Mouse (Mus musculus): ENCODE data around the gene Farsa. TPM values are rescaled to one million over a fixed set of nuclear protein-coding genes. Genes with fewer than 3 reads are reported as not detected.

The Farsa gene
- 26.7 TPM for polyA plus RNA-seq (2014; fragmentation: Illumina TruSeq; extraction: RNeasy Lipid Tissue Mini Kit (QIAGEN cat#74804); ENCODE audit: low read depth, low replicate concordance)

DNA sequence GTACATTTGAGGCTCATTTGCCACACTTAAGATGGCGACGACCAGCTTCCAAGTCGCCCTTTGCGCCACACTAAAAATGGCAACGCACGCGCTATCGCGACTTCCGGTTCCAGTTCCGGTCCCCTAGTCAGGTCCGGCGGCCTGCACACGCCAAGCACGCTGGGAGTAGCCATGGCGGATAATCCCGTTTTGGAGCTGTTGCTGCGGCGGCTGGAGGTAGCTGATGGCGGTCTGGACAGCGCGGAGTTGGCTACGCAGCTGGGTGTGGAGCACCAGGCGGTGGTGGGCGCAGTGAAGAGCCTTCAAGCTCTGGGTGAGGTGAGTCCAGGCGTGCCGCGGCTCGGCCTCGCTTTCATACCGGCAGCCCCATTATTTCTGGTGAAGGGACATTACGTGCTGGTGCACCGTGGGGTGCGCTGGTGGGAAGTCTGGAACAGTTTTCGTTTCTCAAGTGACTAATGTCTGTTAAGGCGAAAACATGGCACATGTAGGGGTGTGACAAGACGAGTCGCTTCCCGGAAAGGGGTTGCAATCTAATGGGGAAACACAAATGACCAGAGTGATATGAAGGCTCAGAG, at the start of gene Farsa:
Gene Farsa, plus strand, starts transcription at position 126 of the 578 bp plus-strand sequence.

DNA sequence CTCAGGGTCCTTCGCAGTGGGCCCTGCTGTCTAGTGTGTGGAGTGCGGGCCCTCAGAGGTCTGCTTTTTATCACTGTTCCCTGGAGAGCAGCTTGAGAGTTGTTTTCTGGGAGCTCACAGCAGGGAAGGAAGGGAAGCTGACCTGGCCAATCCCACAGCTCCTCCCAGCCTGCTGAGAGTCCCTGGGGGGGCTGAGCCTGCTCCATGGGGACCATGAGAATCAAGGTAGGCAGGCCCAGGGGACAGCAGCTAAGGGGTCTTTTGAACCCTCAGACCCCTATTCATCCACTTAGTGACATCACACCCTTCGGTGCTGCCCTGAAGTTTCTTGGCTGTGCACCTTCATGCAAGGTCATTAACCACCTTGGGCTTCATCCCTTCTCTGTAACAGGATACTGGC, 34.1 kb upstream of the Farsa start, which contains the start of gene Dand5:
Gene Dand5, minus strand, starts transcription at position 101 of the 400 bp plus-strand sequence.

DNA sequence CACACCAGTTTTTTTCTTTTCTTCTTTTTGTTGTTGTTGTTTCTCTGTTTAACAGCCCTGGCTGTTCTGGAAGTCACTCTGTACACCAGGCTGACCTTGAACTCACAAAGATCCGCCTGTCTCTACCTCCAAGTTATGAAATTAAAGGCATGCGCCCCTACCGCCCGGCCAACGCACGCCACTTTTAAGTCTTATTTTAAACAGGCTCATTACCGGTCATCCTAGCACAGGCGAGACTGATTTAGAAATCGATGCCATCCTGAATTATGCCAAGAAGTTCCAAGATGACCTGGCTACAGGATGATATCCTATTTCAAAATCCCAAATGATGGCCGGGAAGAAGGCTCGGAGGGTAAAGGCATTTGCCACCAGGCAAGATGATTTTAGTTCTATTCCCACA, 25.3 kb upstream of the Farsa start, which contains the start of gene Gadd45gip1:
Gene Gadd45gip1, plus strand, starts transcription at position 33 of the 400 bp plus-strand sequence.

DNA sequence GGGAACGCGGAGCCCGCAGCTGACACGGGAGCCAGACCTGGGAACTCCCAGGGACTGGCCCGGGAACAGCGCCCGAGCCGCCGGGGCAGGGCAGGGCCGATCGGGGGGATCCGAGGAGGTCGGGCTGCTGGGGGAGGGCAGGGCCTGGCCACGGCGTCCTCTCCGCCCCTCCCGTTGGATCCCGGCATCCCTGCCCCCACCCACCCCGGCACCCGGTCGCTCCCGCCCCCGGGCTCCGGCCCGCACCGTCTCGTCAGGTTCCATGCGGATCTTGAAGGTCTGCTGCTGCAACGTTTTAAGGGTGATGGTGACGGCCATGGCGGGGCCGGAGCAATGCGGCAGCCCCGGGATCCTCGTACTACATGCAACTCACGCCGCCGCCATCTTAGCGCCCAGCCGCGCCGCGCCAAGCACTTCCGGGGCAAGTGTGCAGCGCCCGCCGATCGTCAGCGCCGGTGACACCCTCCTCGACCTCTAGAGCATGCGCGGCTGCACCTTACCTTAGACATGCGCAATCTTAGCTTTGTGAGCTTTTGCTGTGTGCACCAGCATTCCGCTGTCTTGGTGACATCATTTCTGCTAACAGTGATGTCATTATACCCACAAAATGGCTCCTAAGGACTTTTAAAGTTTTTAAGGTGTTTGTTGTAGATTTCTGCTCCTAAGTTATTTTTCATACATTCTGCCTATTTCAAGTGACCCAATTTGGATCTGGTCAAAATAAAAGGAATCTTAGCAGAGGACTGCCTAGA, 16.4 kb upstream of the Farsa start, which contains the start of gene Rad23a:
Gene Rad23a, minus strand, starts transcription at position 418 of the 752 bp plus-strand sequence.

DNA sequence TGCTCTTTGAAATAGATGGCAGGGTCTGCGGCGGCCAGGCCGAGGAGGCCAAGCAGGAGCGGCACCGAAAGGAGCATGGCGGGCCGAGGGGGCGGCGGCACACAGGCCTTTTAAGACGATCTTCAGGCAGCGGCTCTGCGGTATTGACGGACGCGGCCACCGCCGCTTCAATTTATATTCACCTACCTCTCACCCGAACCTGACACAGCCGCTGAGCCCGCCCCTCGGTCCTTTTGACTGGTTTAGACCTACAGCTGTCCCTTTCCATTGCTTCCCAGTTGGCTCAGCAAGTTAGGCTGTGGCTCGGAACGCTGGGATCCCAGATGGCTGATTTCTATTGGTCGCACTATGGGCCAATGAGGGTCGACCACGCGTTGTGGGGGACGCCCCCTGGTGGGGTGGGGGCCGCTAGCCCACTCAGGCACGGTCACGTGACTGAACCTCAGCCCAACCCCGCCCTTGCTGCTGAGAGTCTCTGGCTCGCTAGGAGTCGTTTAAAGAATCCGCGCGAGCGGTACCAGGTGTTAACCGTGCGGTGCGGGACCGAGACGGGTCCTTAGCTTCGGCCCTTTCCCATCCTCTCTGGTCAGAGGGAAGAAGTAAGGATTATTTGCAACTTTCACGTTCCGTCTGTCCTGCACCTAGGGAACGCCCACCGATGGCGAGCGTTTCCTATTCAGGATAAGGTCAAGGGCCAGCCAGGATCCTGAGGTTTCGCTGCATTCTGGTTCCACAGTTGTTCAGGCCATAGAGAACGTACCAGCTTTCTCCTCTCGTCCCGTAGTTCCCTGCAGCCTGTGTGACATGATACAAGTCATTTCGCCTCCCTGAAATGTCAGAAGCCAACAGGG, 9.8 kb upstream of the Farsa start, which contains the start of gene Calr:
Gene Calr, minus strand, starts transcription at position 213 of the 851 bp plus-strand sequence.

DNA sequence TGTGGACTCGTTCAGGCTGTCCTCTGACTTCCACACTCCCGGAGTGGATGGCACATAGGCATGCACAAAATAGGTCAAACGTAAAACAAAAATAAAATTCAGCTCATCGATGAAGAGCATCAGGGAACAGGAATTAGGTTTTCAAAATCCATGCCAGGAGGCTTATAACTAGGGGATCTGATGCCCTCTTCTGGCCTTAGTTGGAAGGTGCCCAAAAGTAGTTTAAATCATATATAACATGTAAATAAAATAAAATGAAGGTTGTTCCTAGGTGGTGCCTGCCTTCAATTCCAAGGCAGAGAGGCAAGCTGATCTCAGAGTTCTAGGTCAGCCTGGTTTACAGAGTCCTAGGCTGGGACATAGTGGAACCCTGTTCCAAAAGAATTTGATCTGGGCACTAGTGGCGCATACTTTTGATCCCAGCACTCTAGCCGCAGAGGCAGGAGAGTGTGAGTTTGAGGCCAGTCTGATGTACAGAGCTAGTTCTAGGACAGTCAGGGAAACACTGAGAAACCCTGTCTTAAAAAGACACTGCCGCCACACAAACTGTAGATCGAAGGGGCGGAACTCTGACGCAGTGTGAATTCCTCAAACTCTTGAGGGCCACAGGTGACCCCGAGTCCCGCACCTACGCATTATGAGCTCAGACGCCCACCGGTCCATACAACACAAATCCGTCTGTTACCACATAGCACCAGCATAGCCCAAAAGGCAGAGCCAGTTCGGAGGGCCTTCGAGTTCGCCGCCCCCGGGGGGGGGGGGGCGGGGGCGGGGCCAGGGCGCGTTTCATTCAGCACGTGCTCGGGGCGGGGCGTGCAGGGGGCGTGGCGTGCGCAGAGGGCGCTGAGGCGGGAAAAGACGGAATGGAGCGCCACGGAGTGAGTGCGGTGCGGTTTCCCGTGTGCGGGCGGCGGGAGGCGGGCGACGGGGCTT, 14.9 kb downstream of the Farsa start, which contains the start of gene Syce2:
Gene Syce2, plus strand, starts transcription at position 736 of the 933 bp plus-strand sequence.

DNA sequence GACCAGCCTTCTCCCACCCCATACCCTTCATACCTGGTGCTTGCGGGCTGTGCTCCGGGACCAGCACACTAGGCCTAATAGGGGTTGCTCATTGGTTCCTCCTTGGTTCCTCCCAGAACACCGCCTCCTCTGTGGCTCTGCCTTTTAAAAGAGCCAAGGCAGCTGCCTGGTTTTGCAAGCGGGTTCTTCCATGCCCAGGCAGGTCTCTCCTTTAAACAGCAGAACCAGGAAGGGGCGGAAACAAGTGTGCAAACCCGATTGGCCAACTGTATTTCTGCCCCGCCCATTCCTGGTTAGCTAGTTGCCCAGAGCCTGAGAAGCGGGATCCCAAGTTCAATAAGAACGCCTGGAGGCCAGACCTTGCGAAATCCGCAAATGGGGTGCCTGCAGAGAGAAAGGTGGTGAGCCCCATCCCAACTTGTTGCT, 36.9 kb downstream of the Farsa start, which contains the start of gene Gcdh:
Gene Gcdh, minus strand, starts transcription at position 213 of the 426 bp plus-strand sequence.

DNA sequence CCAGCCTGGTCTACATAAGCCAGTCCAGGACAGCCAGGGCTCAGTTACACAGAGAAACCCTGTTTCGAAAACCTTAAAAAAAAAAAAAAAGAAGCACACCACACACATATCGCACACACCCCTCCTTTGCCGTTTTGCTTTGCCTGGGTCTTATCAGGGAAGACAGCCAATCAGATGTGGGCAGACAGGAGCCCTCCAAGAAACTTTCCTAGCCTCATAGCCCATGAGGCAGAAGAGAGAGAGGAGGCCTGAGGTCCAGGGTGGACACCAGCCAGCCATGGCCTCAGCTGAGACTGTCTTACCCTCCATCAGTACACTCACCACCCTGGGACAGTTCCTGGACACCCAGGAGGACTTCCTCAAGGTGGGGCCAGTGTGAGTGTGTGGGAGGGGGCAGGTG, 45.0 kb downstream of the Farsa start, which contains the start of gene Klf1:
Gene Klf1, plus strand, starts transcription at position 177 of the 400 bp plus-strand sequence.

DNA sequence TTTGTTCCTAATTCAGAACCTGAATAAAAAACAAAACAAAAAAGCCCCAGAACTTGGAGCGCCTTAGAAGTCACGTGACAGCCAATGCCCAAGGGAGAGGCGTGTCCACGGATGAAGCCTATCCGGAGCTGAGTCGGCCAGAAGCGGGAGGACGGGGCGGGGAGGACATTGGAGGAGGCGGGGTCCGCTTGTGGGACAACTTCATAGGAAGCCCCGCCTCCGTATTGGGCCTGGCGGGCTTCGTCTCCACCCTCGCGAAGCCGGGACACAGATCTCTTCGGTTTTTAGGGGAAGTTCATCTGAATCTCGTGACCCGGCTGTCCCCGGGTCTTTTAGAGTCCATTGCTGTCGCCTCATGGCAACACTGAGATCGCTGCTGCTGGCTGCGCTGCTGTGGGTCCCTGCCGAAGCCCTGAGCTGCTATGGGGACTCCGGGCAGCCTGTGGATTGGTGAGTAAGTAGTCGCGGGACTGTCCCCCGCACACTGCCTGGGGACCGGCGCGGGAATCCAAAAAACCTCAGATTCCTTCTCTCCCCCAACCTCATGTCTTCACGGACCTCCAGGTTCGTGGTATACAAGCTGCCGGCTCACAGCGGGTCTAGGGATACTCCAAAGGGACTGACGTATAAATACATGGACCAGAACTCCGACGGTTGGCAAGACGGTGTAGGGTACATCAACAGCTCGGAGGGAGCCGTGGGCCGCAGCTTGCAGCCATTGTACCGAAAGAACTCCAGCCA, 51.8 kb downstream of the Farsa start, which contains the start of gene Dnase2a:
Gene Dnase2a, plus strand, starts transcription at position 140 of the 741 bp plus-strand sequence.

Other genes starting within 250 kb of the Farsa start
- gene Ier2, start 194.1 kb upstream of the Farsa start, polyA plus RNA-seq (2014; fragmentation: Illumina TruSeq; extraction: RNeasy Lipid Tissue Mini Kit (QIAGEN cat#74804); ENCODE audit: low read depth, low replicate concordance) = 19.2 TPM
- 39.8 TPM for gene Trmt1, start 170.7 kb upstream of the Farsa start, polyA plus RNA-seq (2014; fragmentation: Illumina TruSeq; extraction: RNeasy Lipid Tissue Mini Kit (QIAGEN cat#74804); ENCODE audit: low read depth, low replicate concordance)
- 25.1 TPM for gene Nacc1, start 169.1 kb upstream of the Farsa start, polyA plus RNA-seq (2014; fragmentation: Illumina TruSeq; extraction: RNeasy Lipid Tissue Mini Kit (QIAGEN cat#74804); ENCODE audit: low read depth, low replicate concordance)
- gene Lyl1, start 155.5 kb upstream of the Farsa start, polyA plus RNA-seq (2014; fragmentation: Illumina TruSeq; extraction: RNeasy Lipid Tissue Mini Kit (QIAGEN cat#74804); ENCODE audit: low read depth, low replicate concordance) = 3.0 TPM
- gene G430095P16Rik, start 134.0 kb upstream of the Farsa start, polyA plus RNA-seq (2014; fragmentation: Illumina TruSeq; extraction: RNeasy Lipid Tissue Mini Kit (QIAGEN cat#74804); ENCODE audit: low read depth, low replicate concordance) = not detected
- 84.9 TPM for gene Nfix, start 56.6 kb upstream of the Farsa start, polyA plus RNA-seq (2014; fragmentation: Illumina TruSeq; extraction: RNeasy Lipid Tissue Mini Kit (QIAGEN cat#74804); ENCODE audit: low read depth, low replicate concordance)
- 14.0 TPM for gene Dand5, start 34.2 kb upstream of the Farsa start, polyA plus RNA-seq (2014; fragmentation: Illumina TruSeq; extraction: RNeasy Lipid Tissue Mini Kit (QIAGEN cat#74804); ENCODE audit: low read depth, low replicate concordance)
- gene Gadd45gip1, start 25.5 kb upstream of the Farsa start, polyA plus RNA-seq (2014; fragmentation: Illumina TruSeq; extraction: RNeasy Lipid Tissue Mini Kit (QIAGEN cat#74804); ENCODE audit: low read depth, low replicate concordance) = 28.8 TPM
- gene Rad23a, start 16.3 kb upstream of the Farsa start, polyA plus RNA-seq (2014; fragmentation: Illumina TruSeq; extraction: RNeasy Lipid Tissue Mini Kit (QIAGEN cat#74804); ENCODE audit: low read depth, low replicate concordance) = 101 TPM
- 330 TPM for gene Calr, start 10.1 kb upstream of the Farsa start, polyA plus RNA-seq (2014; fragmentation: Illumina TruSeq; extraction: RNeasy Lipid Tissue Mini Kit (QIAGEN cat#74804); ENCODE audit: low read depth, low replicate concordance)
- 0.92 TPM for gene Syce2, start 15.1 kb downstream of the Farsa start, polyA plus RNA-seq (2014; fragmentation: Illumina TruSeq; extraction: RNeasy Lipid Tissue Mini Kit (QIAGEN cat#74804); ENCODE audit: low read depth, low replicate concordance)
- gene Gcdh, start 36.9 kb downstream of the Farsa start, polyA plus RNA-seq (2014; fragmentation: Illumina TruSeq; extraction: RNeasy Lipid Tissue Mini Kit (QIAGEN cat#74804); ENCODE audit: low read depth, low replicate concordance) = 84.6 TPM
- gene Klf1, start 44.9 kb downstream of the Farsa start, polyA plus RNA-seq (2014; fragmentation: Illumina TruSeq; extraction: RNeasy Lipid Tissue Mini Kit (QIAGEN cat#74804); ENCODE audit: low read depth, low replicate concordance) = 0.29 TPM
- gene Dnase2a, start 51.6 kb downstream of the Farsa start, polyA plus RNA-seq (2014; fragmentation: Illumina TruSeq; extraction: RNeasy Lipid Tissue Mini Kit (QIAGEN cat#74804); ENCODE audit: low read depth, low replicate concordance) = 9.4 TPM
- gene Mast1, start 80.4 kb downstream of the Farsa start, polyA plus RNA-seq (2014; fragmentation: Illumina TruSeq; extraction: RNeasy Lipid Tissue Mini Kit (QIAGEN cat#74804); ENCODE audit: low read depth, low replicate concordance) = 0.13 TPM
- not detected for gene Rtbdn, start 90.0 kb downstream of the Farsa start, polyA plus RNA-seq (2014; fragmentation: Illumina TruSeq; extraction: RNeasy Lipid Tissue Mini Kit (QIAGEN cat#74804); ENCODE audit: low read depth, low replicate concordance)
- gene Gm49661, start 112.4 kb downstream of the Farsa start, polyA plus RNA-seq (2014; fragmentation: Illumina TruSeq; extraction: RNeasy Lipid Tissue Mini Kit (QIAGEN cat#74804); ENCODE audit: low read depth, low replicate concordance) = not detected
- gene Prdx2, start 112.6 kb downstream of the Farsa start, polyA plus RNA-seq (2014; fragmentation: Illumina TruSeq; extraction: RNeasy Lipid Tissue Mini Kit (QIAGEN cat#74804); ENCODE audit: low read depth, low replicate concordance) = 451 TPM
- 30.6 TPM for gene Rnaseh2a, start 112.8 kb downstream of the Farsa start, polyA plus RNA-seq (2014; fragmentation: Illumina TruSeq; extraction: RNeasy Lipid Tissue Mini Kit (QIAGEN cat#74804); ENCODE audit: low read depth, low replicate concordance)
- gene Junb, start 121.7 kb downstream of the Farsa start, polyA plus RNA-seq (2014; fragmentation: Illumina TruSeq; extraction: RNeasy Lipid Tissue Mini Kit (QIAGEN cat#74804); ENCODE audit: low read depth, low replicate concordance) = 16.7 TPM
- gene Hook2, start 133.6 kb downstream of the Farsa start, polyA plus RNA-seq (2014; fragmentation: Illumina TruSeq; extraction: RNeasy Lipid Tissue Mini Kit (QIAGEN cat#74804); ENCODE audit: low read depth, low replicate concordance) = 3.5 TPM
- gene Best2, start 157.5 kb downstream of the Farsa start, polyA plus RNA-seq (2014; fragmentation: Illumina TruSeq; extraction: RNeasy Lipid Tissue Mini Kit (QIAGEN cat#74804); ENCODE audit: low read depth, low replicate concordance) = not detected
- gene Asna1, start 168.3 kb downstream of the Farsa start, polyA plus RNA-seq (2014; fragmentation: Illumina TruSeq; extraction: RNeasy Lipid Tissue Mini Kit (QIAGEN cat#74804); ENCODE audit: low read depth, low replicate concordance) = 85.3 TPM
- gene Trir, start 169.8 kb downstream of the Farsa start, polyA plus RNA-seq (2014; fragmentation: Illumina TruSeq; extraction: RNeasy Lipid Tissue Mini Kit (QIAGEN cat#74804); ENCODE audit: low read depth, low replicate concordance) = 63.4 TPM
- 18.9 TPM for gene Tnpo2, start 179.9 kb downstream of the Farsa start, polyA plus RNA-seq (2014; fragmentation: Illumina TruSeq; extraction: RNeasy Lipid Tissue Mini Kit (QIAGEN cat#74804); ENCODE audit: low read depth, low replicate concordance)
- 4.0 TPM for gene Fbxw9, start 203.1 kb downstream of the Farsa start, polyA plus RNA-seq (2014; fragmentation: Illumina TruSeq; extraction: RNeasy Lipid Tissue Mini Kit (QIAGEN cat#74804); ENCODE audit: low read depth, low replicate concordance)
- not detected for gene Gm5741, start 211.0 kb downstream of the Farsa start, polyA plus RNA-seq (2014; fragmentation: Illumina TruSeq; extraction: RNeasy Lipid Tissue Mini Kit (QIAGEN cat#74804); ENCODE audit: low read depth, low replicate concordance)
- 30.4 TPM for gene Dhps, start 214.8 kb downstream of the Farsa start, polyA plus RNA-seq (2014; fragmentation: Illumina TruSeq; extraction: RNeasy Lipid Tissue Mini Kit (QIAGEN cat#74804); ENCODE audit: low read depth, low replicate concordance)
- gene Wdr83os, start 223.8 kb downstream of the Farsa start, polyA plus RNA-seq (2014; fragmentation: Illumina TruSeq; extraction: RNeasy Lipid Tissue Mini Kit (QIAGEN cat#74804); ENCODE audit: low read depth, low replicate concordance) = 54.9 TPM
- 42.4 TPM for gene Wdr83, start 224.3 kb downstream of the Farsa start, polyA plus RNA-seq (2014; fragmentation: Illumina TruSeq; extraction: RNeasy Lipid Tissue Mini Kit (QIAGEN cat#74804); ENCODE audit: low read depth, low replicate concordance)
- gene Man2b1, start 226.3 kb downstream of the Farsa start, polyA plus RNA-seq (2014; fragmentation: Illumina TruSeq; extraction: RNeasy Lipid Tissue Mini Kit (QIAGEN cat#74804); ENCODE audit: low read depth, low replicate concordance) = 28.3 TPM